Mouse (Mus musculus): ENCODE results near the gene Tbc1d2b.

DNA sequence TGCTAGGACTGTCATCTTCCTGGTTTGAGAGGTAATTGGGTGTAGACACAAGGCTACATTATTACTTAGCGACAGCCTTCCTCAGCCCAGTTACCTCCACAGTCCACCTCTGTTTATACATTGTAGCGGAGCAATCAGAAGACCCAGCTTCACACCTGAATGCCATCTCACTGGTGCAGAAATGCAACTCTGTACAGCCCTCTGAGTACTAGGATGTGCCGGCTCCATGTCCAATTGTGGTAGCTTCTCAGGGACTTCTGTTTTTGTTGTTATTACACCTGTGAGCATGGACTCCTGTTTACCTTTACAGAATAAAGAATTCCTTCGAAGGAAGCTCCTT lies 7.3 kb downstream of the Tbc1d2b start:
- TF ChIP-seq CTCF (IDR thresholded peaks at IDR 0.05; ENCODE audit: borderline replicate concordance, insufficient read depth, low read length) = no peak
- TF ChIP-seq POLR2A (IDR thresholded peaks at IDR 0.05; ENCODE audit: low read depth, low read length) = no peak
